Mouse (Mus musculus) brown adipose tissue, adult 24 weeks (tissue): Measurements from ENCODE around the gene Snrnp70. TPM values are rescaled to one million over a fixed set of nuclear protein-coding genes. Genes with fewer than 3 reads are reported as not detected.

Experiments used
- H3K27ac ChIP-seq: fragments of 200-500 bp; replicated peaks from 2 replicates; pipeline ENCODE4 v1.5.1; 2012; ENCODE audit warnings: low read depth, mild to moderate bottlenecking, low read length
- H3K4me1 ChIP-seq: fragments of 200-500 bp; 2 replicates; pipeline ENCODE4 v1.6.1; 2012; ENCODE audit warnings: low read length, mixed read lengths; ENCODE audit not compliant: control insufficient read depth, insufficient read depth, insufficient read length
- H3K4me3 ChIP-seq: fragments of 200-500 bp; 2 replicates; pipeline ENCODE4 v1.5.1; 2012; ENCODE audit warnings: low read depth, mild to moderate bottlenecking, low read length, moderate library complexity; ENCODE audit not compliant: insufficient read depth
- polyA plus RNA-seq: library from polyadenylated mRNA; stranded (reverse); fragments of >200 nt; gene quantifications from 2 replicates; pipeline ENCODE4 v1.2.4, GENCODE M21; 2012; ENCODE audit not compliant: missing spikeins, insufficient read depth, insufficient read length

Snrnp70 gene
- polyA plus RNA-seq, 1 experiment = 82.7 TPM

GRCm38 (mm10) chr7:45340066-45340442, 55.5 kb downstream of the Snrnp70 start:
- H3K4me3 ChIP-seq = peak overlapping the region; percentile 49
- peaks cover 11% of the 10 kb centered on the region; the same call in 1 of the 2 replicates for H3K4me1 ChIP-seq
- H3K27ac ChIP-seq = no peak overlapping the region

- H3K4me1 ChIP-seq = peaks cover 11% of the 10 kb centered on the region; the same call in 1 of the 2 replicates
- H3K27ac ChIP-seq = no peak overlapping the region
- peak overlapping the region; percentile 49 for H3K4me3 ChIP-seq
Measured at GRCm38 (mm10) chr7:45339410-45340065, 56.0 kb downstream of the Snrnp70 start.

GRCm38 (mm10) chr7:45338161-45338911, 57.2 kb downstream of the Snrnp70 start:
- no peak overlapping the region for H3K27ac ChIP-seq
- H3K4me1 ChIP-seq = peaks cover 11% of the 10 kb centered on the region; the same call in 1 of the 2 replicates
- 0 out of 2 replicates have a peak overlapping the region, but pooled peaks have one; percentile 49 for H3K4me3 ChIP-seq

- Histone ChIP-seq H3K4me1 (peaks cover 16% of the 10 kb centered on the region), H3K4me3 (no peak overlapping the region), H3K27ac (no peak overlapping the region)
Measured at GRCm38 (mm10) chr7:45337469-45337868, 58.1 kb downstream of the Snrnp70 start.

GRCm38 (mm10) chr7:45336319-45336718, 59.2 kb downstream of the Snrnp70 start:
- no peak overlapping the region for H3K27ac ChIP-seq
- H3K4me3 ChIP-seq = no peak overlapping the region
- peaks cover 22% of the 10 kb centered on the region for H3K4me1 ChIP-seq

GRCm38 (mm10) chr7:45335056-45335455, 60.5 kb downstream of the Snrnp70 start, which contains the start of gene Hrc:
Hrc (plus strand) TSS chr7:45335290.
- H3K4me3 ChIP-seq = no peak within 1 kb of the TSS; the same call in 1 of the 2 replicates
- H3K4me1 ChIP-seq = peaks cover 14% of the 10 kb centered on the region
- H3K27ac ChIP-seq = no peak within 1 kb of the TSS

GRCm38 (mm10) chr7:45334605-45335004, 60.9 kb downstream of the Snrnp70 start:
- H3K4me1 ChIP-seq = peaks cover 11% of the 10 kb centered on the region
- H3K27ac ChIP-seq = no peak overlapping the region
- H3K4me3 ChIP-seq = no peak overlapping the region

- Histone ChIP-seq H3K4me3 (peak within 1 kb of the TSS; percentile 74), H3K4me1 (peaks cover 11% of the 10 kb centered on the region)
Measured at GRCm38 (mm10) chr7:45333431-45333982, 62.0 kb downstream of the Snrnp70 start, which contains the start of gene Trpm4. Trpm4 (minus strand) TSS chr7:45333780.

GRCm38 (mm10) chr7:45332685-45333425, 62.7 kb downstream of the Snrnp70 start:
- Histone ChIP-seq H3K27ac (peak overlapping the region; percentile 42; the same call in 1 of the 2 replicates), H3K4me3 (peak overlapping the region; percentile 74), H3K4me1 (peaks cover 11% of the 10 kb centered on the region)

More at GRCm38 (mm10) chr7:45333431-45333982, 62.0 kb downstream of the Snrnp70 start, which contains the start of gene Trpm4:
- H3K27ac ChIP-seq = peak within 1 kb of the TSS; percentile 42; the same call in 1 of the 2 replicates

GRCm38 (mm10) chr7:45331502-45331901, 64.0 kb downstream of the Snrnp70 start:
- H3K27ac ChIP-seq = no peak overlapping the region
- H3K4me1 ChIP-seq = peaks cover 11% of the 10 kb centered on the region
- no peak overlapping the region for H3K4me3 ChIP-seq

GRCm38 (mm10) chr7:45328841-45329475, 66.6 kb downstream of the Snrnp70 start:
- H3K4me1 ChIP-seq = peaks cover 11% of the 10 kb centered on the region
- no peak overlapping the region for H3K4me3 ChIP-seq
- H3K27ac ChIP-seq = no peak overlapping the region
